Mouse (Mus musculus) CH12.LX (cell line): ENCODE measurements at regions not wholly inside any gene's neighbourhood (a gene's known extent, or its start where the extent isn't known, plus 50 kb on each side); places are given as distances from the start of the nearest gene placed in this dataset.

Experiments
- DNase-seq: peaks from one replicate; pipeline ENCODE4 v3.0.0-alpha.2; 2013; ENCODE audit errors: extremely low read depth
- H3K27ac ChIP-seq: 2 replicates; pipeline ENCODE4 v1.5.1; 2012; ENCODE audit warnings: low read depth, mild to moderate bottlenecking, control low read depth, moderate library complexity; ENCODE audit not compliant: insufficient read depth
- H3K27me3 ChIP-seq: replicated peaks from 2 replicates; pipeline ENCODE3; 2012; ENCODE audit warnings: inconsistent platforms
- H3K36me3 ChIP-seq, 2 experiments: replicated peaks in 1 of 2; 2 replicates each; pipeline versions ENCODE3 to v1.6.1; 2012; ENCODE audit warnings: inconsistent platforms in 1 of 2, low read length in 1 of 2, mild to moderate bottlenecking in 1 of 2, mixed read lengths in 1 of 2, moderate library complexity in 1 of 2; ENCODE audit not compliant: control insufficient read depth in 1 of 2, insufficient read depth in 1 of 2
- H3K4me1 ChIP-seq, 2 experiments: 2 replicates each; pipeline ENCODE4 v1.6.1; 2012; ENCODE audit warnings: inconsistent platforms in 1 of 2, moderate library complexity in 1 of 2; ENCODE audit not compliant: insufficient read depth in 2 of 2, control insufficient read depth in 1 of 2
- H3K4me2 ChIP-seq: 2 replicates; pipeline ENCODE4 v1.6.1; 2012; ENCODE audit warnings: low read depth, mild to moderate bottlenecking, control low read depth; ENCODE audit not compliant: poor library complexity, insufficient read depth, severe bottlenecking
- H3K4me3 ChIP-seq, 3 experiments: fragments of 150-350 bp in 1 of 3; sonication (generic) in 1 of 3; replicated peaks in 1 of 3; 2 replicates each; pipeline versions ENCODE3 to v1.5.1; 2011 to 2012; ENCODE audit warnings: low read depth in 2 of 3, low read length in 2 of 3, mild to moderate bottlenecking in 2 of 3, moderate library complexity in 2 of 3, control low read depth in 1 of 3, improper control_type of control experiment in 1 of 3, inconsistent platforms in 1 of 3, mixed read lengths in 1 of 3; ENCODE audit not compliant: poor library complexity in 1 of 3
- H3K79me2 ChIP-seq: replicated peaks from 2 replicates; pipeline ENCODE4 v1.6.1; 2012; ENCODE audit warnings: mild to moderate bottlenecking, moderate library complexity; ENCODE audit not compliant: control insufficient read depth, poor library complexity, insufficient read depth, severe bottlenecking; ENCODE audit errors: extremely low read depth
- H3K9ac ChIP-seq: 2 replicates; pipeline ENCODE4 v1.6.1; 2012; ENCODE audit warnings: low read depth, mild to moderate bottlenecking, control low read depth, moderate library complexity; ENCODE audit not compliant: insufficient read depth
- H3K9me3 ChIP-seq: replicated peaks from 2 replicates; pipeline ENCODE3; 2012; ENCODE audit warnings: low read length, inconsistent platforms, mixed read lengths
- BHLHE40 ChIP-seq: IDR thresholded peaks from 2 replicates; pipeline ENCODE4 v1.6.1; 2011; ENCODE audit warnings: mild to moderate bottlenecking, low read depth, low read length, improper control_type of control experiment
- CHD1 ChIP-seq: IDR thresholded peaks from 2 replicates; pipeline ENCODE4 v1.6.1; 2012; ENCODE audit warnings: low read depth, low read length, improper control_type of control experiment, inconsistent platforms
- CTCF ChIP-seq, 2 experiments: IDR thresholded peaks in 1 of 2; conservative IDR thresholded peaks in 1 of 2; 2 replicates each; pipeline ENCODE4 v1.5.1; 2011 to 2012; ENCODE audit warnings: low read depth in 2 of 2, low read length in 2 of 2, improper control_type of control experiment in 1 of 2, inconsistent platforms in 1 of 2, mild to moderate bottlenecking in 1 of 2, moderate library complexity in 1 of 2
- ELF1 ChIP-seq: IDR thresholded peaks from 2 replicates; pipeline ENCODE4 v1.6.1; 2014; ENCODE audit warnings: low read depth, mild to moderate bottlenecking, inconsistent platforms, low read length, improper control_type of control experiment
- HCFC1 ChIP-seq: IDR thresholded peaks from 2 replicates; pipeline ENCODE4 v1.6.1; 2012; ENCODE audit warnings: low read depth, mild to moderate bottlenecking, inconsistent platforms, low read length, improper control_type of control experiment
- IRF4 ChIP-seq: IDR thresholded peaks from 2 replicates; pipeline ENCODE4 v1.6.1; 2014; ENCODE audit warnings: low read depth, mild to moderate bottlenecking, inconsistent platforms, low read length, improper control_type of control experiment
- JUND ChIP-seq: conservative IDR thresholded peaks from 2 replicates; pipeline ENCODE4 v1.6.1; 2011; ENCODE audit warnings: low read depth, low read length, improper control_type of control experiment
- MAFK ChIP-seq: IDR thresholded peaks from 2 replicates; pipeline ENCODE4 v1.6.1; 2011; ENCODE audit warnings: low read length, improper control_type of control experiment; ENCODE audit not compliant: insufficient replicate concordance
- MXI1 ChIP-seq: IDR thresholded peaks from 2 replicates; pipeline ENCODE4 v1.6.1; 2011; ENCODE audit warnings: mild to moderate bottlenecking, low read depth, low read length, improper control_type of control experiment
- MYC ChIP-seq: IDR thresholded peaks from 2 replicates; pipeline ENCODE4 v1.6.1; 2011; ENCODE audit warnings: low read depth, mild to moderate bottlenecking, improper control_type of control experiment, low read length
- NELFE ChIP-seq: IDR thresholded peaks from 2 replicates; pipeline ENCODE4 v1.6.1; 2011; ENCODE audit warnings: low read depth, low read length, improper control_type of control experiment
- NRF1 ChIP-seq: IDR thresholded peaks from 2 replicates; pipeline ENCODE4 v1.6.1; 2014; ENCODE audit warnings: low read depth, mild to moderate bottlenecking, inconsistent platforms, low read length, improper control_type of control experiment, moderate library complexity
- POLR2A ChIP-seq: IDR thresholded peaks from 2 replicates; pipeline ENCODE4 v1.6.1; 2011; ENCODE audit warnings: low read depth, mild to moderate bottlenecking, improper control_type of control experiment, low read length
- RAD21 ChIP-seq: IDR thresholded peaks from 2 replicates; pipeline ENCODE4 v1.6.1; 2011; ENCODE audit warnings: low read depth, mild to moderate bottlenecking, low read length, improper control_type of control experiment, moderate library complexity
- RCOR1 ChIP-seq: conservative IDR thresholded peaks from 2 replicates; pipeline ENCODE4 v1.6.1; 2012; ENCODE audit warnings: low read depth, mild to moderate bottlenecking, inconsistent platforms, low read length, improper control_type of control experiment
- TBP ChIP-seq: conservative IDR thresholded peaks from 2 replicates; pipeline ENCODE4 v1.6.1; 2011; ENCODE audit warnings: low read depth, low read length, improper control_type of control experiment
- UBTF ChIP-seq: IDR thresholded peaks from 2 replicates; pipeline ENCODE4 v1.6.1; 2012; ENCODE audit warnings: low read depth, mild to moderate bottlenecking, inconsistent platforms, low read length, improper control_type of control experiment, moderate library complexity
- ZC3H11A ChIP-seq: IDR thresholded peaks from 2 replicates; pipeline ENCODE4 v1.6.1; 2012; ENCODE audit warnings: low read depth, mild to moderate bottlenecking, inconsistent platforms, low read length, improper control_type of control experiment
- ZMIZ1 ChIP-seq: IDR thresholded peaks from 2 replicates; pipeline ENCODE4 v1.6.1; 2012; ENCODE audit warnings: low read depth, mild to moderate bottlenecking, inconsistent platforms, low read length, improper control_type of control experiment
- ZNF384 ChIP-seq: IDR thresholded peaks from 2 replicates; pipeline ENCODE4 v1.6.1; 2012; ENCODE audit warnings: low read depth, low read length, improper control_type of control experiment, inconsistent platforms
- dilution Hi-C: fragments of 300-500 bp; cut with MboI; formaldehyde crosslinking; loops from 2 replicates; pipeline ENCODE4 v1.14.3; 2020; ENCODE audit warnings: low sequenced_read_pairs; ENCODE audit not compliant: extremely low pct_unique_long_range_greater_than_20kb, extremely low pct_ligation_motif_present
- in situ Hi-C: fragments of 300-500 bp; cut with MboI; formaldehyde crosslinking; loops from 3 replicates; pipeline ENCODE4 v1.14.3; 2019; ENCODE audit warnings: low sequenced_read_pairs, low pct_ligation_motif_present, low pct_unique_long_range_greater_than_20kb, mixed read lengths

GRCm38 (mm10) chr5:106385838-106386237, 72.1 kb downstream of the Barhl2 start:
- Histone ChIP-seq H3K4me1 (no peaks in the 10 kb centered on the region), H3K27me3 (no peaks in the 10 kb centered on the region), H3K9ac (no peak overlapping the region), H3K9me3 (peaks cover 3% of the 10 kb centered on the region), H3K27ac (no peak overlapping the region), H3K4me3 (no peak overlapping the region), H3K36me3 (no peaks in the 10 kb centered on the region), H3K4me2 (no peak overlapping the region), H3K79me2 (no peaks in the 10 kb centered on the region)
- in situ Hi-C loops = no loop called here
- TF ChIP-seq IRF4 = no peak
- no peak for TF ChIP-seq UBTF
- no peak for TF ChIP-seq POLR2A
- TF ChIP-seq ELF1 = no peak
- TF ChIP-seq MAFK = no peak
- TF ChIP-seq RAD21 = no peak
- no peak for TF ChIP-seq NRF1
- no peak for TF ChIP-seq CHD1
- no peak for TF ChIP-seq CTCF (conservative IDR thresholded peaks at IDR 0.05 in 1 of 2, IDR thresholded peaks at IDR 0.05 in 1 of 2; ENCODE audit: low read depth in 2 of 2, low read length in 2 of 2)
- no peak for TF ChIP-seq MYC
- TF ChIP-seq ZNF384 = no peak
- no peak for TF ChIP-seq NELFE
- TF ChIP-seq MXI1 = no peak
- DNase-seq = no peak
- dilution Hi-C loops = no loop called here

- in situ Hi-C loops = no loop called here
- no peak for DNase-seq
- Histone ChIP-seq H3K4me1 (no peaks in the 10 kb centered on the region), H3K9ac (no peak overlapping the region), H3K27me3 (no peaks in the 10 kb centered on the region), H3K9me3 (peaks cover under 1% of the 10 kb centered on the region), H3K27ac (no peak overlapping the region), H3K79me2 (no peaks in the 10 kb centered on the region), H3K4me2 (no peak overlapping the region), H3K36me3 (no peaks in the 10 kb centered on the region), H3K4me3 (no peak overlapping the region)
- dilution Hi-C loops = no loop called here
- TF ChIP-seq ZMIZ1 = no peak
- no peak for TF ChIP-seq NRF1
- TF ChIP-seq NELFE = no peak
- TF ChIP-seq ZC3H11A = no peak
- no peak for TF ChIP-seq BHLHE40
- no peak for TF ChIP-seq TBP
- TF ChIP-seq HCFC1 = no peak
- no peak for TF ChIP-seq JUND
- no peak for TF ChIP-seq MYC
- TF ChIP-seq MAFK = no peak
- TF ChIP-seq RCOR1 = no peak
- no peak for TF ChIP-seq MXI1
Observed at GRCm38 (mm10) chr5:106385219-106385618, 72.7 kb downstream of the Barhl2 start.
